Mouse (Mus musculus) spleen, postnatal 14 days (tissue): ENCODE measurements around the gene Notch3.
"Not testable (repeated sequence)": the region's sequence is repeated elsewhere in the genome, so short reads cannot be mapped to it uniquely, and the experiment has no call there.

Experiments used
- DNase-seq, 2 experiments: peaks; one replicate each; pipeline ENCODE4 v3.0.0; 2021 to 2022; ENCODE audit warnings: low spot score in 2 of 2

Gene Notch3

GRCm38 (mm10) chr17:32166687-32167086 lies at the start of gene Notch3:
Gene Notch3 (minus strand): TSS chr17:32166852.
- no peak for DNase-seq

DNA sequence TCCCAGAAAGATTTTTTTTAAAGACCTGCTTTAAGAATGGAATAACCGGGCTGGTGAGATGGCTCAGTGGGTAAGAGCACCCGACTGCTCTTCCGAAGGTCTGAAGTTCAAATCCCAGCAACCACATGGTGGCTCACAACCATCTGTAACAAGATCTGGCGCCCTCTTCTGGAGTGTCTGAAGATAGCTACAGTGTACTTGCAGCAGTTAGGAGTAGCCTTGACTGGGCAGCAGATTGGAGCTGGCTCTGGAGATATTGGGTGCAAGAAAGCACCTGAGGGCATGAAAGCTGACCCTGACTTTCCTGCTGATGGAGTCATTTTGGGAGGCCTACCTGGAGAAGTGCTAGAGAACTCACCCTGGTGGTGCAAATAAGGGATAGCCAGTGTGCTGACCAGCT lies 48.9 kb upstream of the Notch3 start:
- not testable (repeated sequence) for DNase-seq

GRCm38 (mm10) chr17:32211554-32211953 lies 44.9 kb upstream of the Notch3 start:
- DNase-seq: not testable (repeated sequence)

GRCm38 (mm10) chr17:32209752-32210151 lies 43.1 kb upstream of the Notch3 start:
- peak in 1 of 2 experiments; percentile 41 for DNase-seq

GRCm38 (mm10) chr17:32209144-32209543 lies 42.5 kb upstream of the Notch3 start:
- no peak for DNase-seq

DNA sequence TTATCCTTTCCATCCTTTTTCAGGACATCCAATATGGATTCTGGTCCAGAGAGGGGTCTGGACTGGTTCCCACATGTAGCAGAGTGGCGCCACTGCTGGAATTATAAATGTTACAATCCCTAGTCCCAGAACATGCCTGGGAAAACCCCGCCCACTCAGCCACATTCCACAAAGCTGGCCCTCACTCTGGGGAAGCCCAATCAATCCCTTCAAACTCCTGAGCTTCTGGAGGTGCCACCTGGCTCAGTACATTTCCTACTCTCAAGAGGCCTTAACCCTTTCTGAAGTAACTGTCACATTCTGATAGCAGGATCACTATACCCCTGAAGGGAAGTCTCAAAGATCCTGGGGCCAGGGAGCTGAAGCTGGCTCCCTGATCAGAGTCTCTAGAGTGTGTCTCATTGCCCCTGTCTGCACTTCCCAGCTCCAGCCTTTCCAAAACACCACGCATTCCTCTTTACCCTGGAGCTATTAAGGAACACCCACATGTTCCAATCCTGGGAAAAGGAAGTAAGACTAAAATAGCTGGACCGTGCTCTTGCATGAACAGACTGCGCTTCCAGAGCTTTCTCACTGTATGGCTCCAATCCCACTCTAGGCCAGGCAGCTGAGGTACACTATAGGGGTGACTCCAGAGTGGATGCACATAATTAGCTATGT lies 41.1 kb upstream of the Notch3 start:
- DNase-seq: no peak

DNA sequence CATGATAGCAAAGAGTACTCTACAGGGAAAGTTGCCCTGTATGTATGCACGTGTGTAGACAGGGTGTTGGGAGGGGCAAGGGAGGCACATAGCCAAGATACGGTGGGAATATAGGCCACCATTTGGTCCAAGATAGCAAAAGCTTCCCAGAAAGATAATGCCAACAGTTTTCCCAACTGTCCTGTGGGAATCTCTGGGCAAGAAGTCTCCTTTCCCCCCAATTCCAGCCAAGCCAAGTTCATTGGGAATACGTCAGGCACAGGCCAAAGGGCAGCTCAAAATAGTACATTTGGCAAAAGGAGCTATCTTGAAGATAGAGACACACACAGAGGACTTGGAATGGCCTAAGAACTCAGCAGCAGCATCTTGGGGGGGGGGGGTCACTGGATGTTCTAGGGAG lies 38.7 kb upstream of the Notch3 start:
- no peak for DNase-seq

GRCm38 (mm10) chr17:32202972-32203371 lies 36.3 kb upstream of the Notch3 start:
- no peak for DNase-seq

DNA sequence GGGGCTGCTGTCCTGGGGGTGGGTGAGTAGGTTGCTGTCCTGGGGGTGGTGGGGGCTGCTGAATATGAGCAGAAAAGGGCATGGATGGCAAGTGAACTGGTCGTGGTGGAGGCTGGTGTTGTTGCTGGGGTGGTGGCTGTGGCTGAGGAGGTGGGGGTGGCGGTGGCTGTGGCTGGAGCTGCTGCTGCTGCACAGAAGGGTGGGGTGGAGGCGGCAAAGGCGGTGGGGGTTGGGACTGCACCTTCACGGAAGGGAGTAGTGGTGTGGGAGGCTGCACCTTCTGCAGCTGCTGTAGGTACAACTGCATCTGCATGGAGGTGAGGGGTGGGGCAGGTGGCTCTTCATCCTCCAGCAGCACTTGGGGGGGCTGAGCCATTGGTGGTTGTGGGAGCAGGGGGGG lies 34.4 kb upstream of the Notch3 start:
- no peak for DNase-seq

GRCm38 (mm10) chr17:32199796-32200195 lies 33.1 kb upstream of the Notch3 start:
- DNase-seq: no peak

- DNase-seq: no peak
These were observed 30.5 kb upstream of the Notch3 start for GRCm38 (mm10) chr17:32197156-32197555.

GRCm38 (mm10) chr17:32195725-32196124 lies 29.1 kb upstream of the Notch3 start:
- no peak for DNase-seq

- DNase-seq: no peak
These were observed 26.4 kb upstream of the Notch3 start for GRCm38 (mm10) chr17:32193010-32193409.

DNA sequence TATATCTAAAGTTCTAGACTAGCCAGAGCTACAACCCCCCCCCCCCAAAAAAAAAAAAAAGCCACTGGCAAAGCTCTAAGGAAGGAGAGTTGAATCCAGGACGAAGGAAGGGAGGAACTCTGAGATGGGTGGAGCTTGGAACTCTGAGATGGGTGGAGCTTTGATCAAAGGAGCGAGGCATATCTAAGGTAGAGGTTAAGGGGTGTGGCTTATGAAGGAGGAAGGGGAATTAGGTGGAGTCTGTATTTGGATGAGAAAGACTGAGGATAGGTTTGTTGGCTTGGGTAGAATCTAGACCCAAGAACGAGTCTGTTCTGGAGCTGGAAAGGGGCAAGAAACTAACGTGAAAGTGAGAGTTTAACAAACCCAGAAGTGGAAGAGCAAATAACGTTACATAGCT lies 23.2 kb upstream of the Notch3 start:
- DNase-seq: no peak

DNA sequence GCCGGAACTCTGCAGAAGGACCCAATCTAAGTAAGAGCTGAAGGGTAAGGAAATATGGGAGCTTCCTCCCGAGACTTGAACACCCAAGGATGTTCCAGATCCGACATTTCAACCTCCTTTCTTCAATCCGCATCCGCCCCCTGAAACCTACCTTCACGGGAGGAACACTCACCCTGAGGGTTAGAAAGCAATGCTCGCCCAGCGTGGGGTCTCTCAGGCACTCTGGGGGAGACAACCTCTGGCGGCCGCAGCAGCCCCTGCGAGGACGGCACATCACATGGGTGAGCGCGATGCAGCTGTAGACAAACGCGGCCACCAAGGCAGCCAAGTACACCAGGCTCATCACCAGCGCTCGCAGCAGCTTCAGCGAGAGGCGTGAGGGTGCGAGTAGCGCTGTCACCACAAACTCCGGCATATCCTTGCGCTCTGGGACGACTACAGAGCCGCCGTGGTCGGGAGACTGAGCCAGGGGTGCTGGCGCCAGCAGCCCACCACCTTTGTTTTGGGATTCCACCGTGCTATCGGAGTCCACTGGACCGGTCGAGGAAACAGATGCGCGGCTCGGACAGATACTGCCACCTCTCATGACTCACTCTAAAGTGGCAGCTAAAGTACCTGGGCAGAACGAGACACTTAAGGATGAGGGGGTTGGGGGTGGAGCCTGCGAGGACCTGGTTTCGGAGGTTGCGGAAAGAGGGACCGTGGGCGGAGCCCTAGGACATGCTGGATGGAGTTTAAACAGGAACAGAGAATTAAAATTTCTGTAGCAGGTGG lies 22.4 kb upstream of the Notch3 start, which contains the start of gene Ephx3:
Gene Ephx3, minus strand, starts transcription at position 687 of the 774 bp plus-strand sequence.
- DNase-seq: no peak

- DNase-seq: no peak
These were observed 16.4 kb upstream of the Notch3 start for GRCm38 (mm10) chr17:32183017-32183416.

GRCm38 (mm10) chr17:32179621-32180491 lies 13.2 kb upstream of the Notch3 start:
- no peak for DNase-seq

DNA sequence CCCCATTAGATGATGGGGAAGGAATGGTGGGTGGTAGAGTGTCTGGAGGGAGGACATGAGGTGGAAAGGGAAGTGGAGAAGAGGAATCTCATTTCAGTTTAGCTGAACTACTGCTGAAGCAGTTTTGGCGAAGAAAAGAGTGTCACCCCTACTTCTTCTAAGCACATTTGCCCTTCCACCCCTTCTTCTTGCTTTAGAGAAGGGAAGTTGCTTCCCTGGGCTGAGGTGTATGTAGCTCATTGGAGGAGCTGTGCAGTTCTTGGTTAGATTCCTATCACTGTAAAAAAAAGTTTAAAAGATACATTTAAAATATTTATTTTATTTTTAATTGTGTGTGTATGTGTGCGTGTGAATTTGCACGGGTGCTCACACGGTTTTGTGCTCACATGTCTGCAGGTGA lies 10.3 kb upstream of the Notch3 start:
- no peak for DNase-seq

DNA sequence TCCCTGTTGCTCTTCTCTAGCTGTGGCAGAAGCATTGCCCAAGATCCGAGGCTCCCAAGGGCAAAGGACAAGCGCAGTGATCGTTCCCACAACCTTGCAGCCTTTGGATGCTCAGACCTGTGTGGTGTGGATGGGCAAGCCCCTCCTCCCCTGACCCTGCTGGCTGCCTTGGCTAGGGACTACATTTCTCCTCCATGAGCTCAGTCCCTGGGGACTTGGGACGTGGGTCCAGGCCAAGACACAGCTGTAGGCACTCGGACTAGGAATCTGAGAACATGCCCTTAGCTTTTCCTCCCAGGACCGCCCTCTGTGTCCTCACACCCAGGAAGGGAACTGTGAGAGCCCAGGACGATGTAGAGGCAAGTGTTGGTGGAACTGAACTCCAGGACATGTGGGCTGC lies 6.5 kb upstream of the Notch3 start:
- DNase-seq: no peak

- no peak for DNase-seq
These were observed 5.8 kb upstream of the Notch3 start for GRCm38 (mm10) chr17:32172485-32172884.

DNA sequence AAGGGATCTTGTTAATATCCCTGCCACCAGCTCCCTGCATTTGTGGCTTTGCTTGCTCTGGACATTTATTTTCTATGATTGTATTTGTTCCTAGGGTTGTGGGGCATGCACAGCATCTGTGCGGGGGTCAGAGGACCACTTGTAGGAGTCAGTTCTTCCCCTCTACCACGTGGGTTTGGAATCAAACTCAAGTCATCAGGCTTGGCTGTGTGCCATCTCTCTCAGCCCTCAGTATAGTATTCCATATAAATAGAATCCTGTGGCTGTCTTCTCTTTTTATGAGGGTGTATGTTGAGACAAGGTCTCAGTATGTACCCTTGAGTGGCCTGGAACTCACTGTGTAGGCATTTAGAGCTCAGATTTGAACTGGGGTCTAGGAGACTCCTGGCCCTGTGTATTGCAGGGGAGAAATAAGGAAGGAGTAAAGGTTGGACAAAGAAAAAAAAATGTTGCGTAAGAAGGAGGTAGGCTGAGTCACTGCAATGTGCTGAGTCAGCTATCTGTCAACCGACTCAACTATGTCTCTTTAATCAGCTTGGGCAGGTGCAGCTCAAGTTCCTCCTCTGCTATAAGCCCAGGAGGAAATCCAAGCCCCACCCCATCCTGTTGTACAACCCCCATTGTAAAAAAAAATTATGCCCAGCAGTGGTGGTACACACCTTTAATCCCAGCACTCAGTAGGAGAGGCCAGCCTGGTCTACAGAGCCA lies 3.0 kb upstream of the Notch3 start:
- no peak for DNase-seq
